Mouse (Mus musculus) T-helper 2 cell (primary cell): Measurements from ENCODE around the gene Tppp.
"Not testable (repeated sequence)": the region's sequence is repeated elsewhere in the genome, so short reads cannot be mapped to it uniquely, and the experiment has no call there.

ENCODE experiments used
- in situ Hi-C: fragments of 300-600 bp; cut with MboI, MseI; formaldehyde crosslinking; loops from one replicate; pipeline ENCODE4 v1.15.1; 2025; ENCODE audit warnings: high pct_unique_total_duplicates

Gene Tppp

GRCm38 (mm10) chr13:74008948-74009718 is at the start of gene Tppp:
TSS of gene Tppp (plus strand) at chr13:74009407.
- in situ Hi-C loops, result no loop called here

DNA sequence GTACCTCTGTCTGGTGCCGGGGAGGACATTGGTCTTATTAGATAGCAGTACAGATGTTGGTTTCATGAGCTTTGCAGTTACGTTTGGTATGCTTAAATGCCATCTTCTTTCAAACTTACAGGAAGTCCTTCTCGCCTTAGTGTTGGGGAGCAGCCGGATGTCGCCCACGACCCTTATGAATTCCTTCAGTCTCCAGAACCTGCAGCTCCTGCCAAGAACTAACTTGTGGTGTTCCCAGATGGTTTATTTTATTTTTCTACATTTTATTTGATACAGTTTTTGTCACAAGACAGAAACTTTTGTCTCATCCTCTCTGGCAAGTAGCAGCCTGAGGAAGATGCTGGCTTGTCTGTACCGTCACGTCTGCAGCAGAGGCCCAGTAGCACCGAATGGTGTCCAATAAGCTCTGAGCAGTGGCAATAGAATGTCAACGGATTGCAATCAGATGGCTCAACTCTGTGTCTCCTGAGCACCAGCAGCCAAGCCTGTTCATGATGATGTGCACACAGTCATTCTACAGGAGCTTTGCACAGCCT is 49.0 kb upstream of the Tppp start:
- in situ Hi-C loops, result no loop called here

GRCm38 (mm10) chr13:73961177-73961576 is 48.0 kb upstream of the Tppp start:
- in situ Hi-C loops, result no loop called here

DNA sequence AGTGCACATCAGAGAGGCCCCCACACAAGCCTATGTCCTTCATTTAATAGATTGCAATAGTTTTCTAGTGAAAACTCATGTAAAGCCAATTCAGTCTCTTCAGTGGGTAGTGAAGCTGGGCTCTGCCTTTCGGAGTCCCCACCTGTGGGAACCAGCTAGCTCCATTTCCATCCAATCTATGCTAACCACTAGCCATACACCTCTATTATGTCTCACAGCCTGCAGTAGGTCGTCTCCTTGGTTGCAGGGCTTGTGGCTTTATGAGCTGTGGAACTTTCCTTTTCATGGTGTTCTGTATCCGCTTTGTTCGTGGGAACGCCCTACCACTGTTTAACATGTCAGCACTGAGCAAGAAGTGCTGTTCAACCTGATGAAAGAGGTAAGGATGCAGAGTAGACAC is 45.7 kb upstream of the Tppp start, which contains the start of gene Zdhhc11:
Gene Zdhhc11, plus strand, starts transcription at position 301 of the 400 bp plus-strand sequence.
- in situ Hi-C loops, result no loop called here

DNA sequence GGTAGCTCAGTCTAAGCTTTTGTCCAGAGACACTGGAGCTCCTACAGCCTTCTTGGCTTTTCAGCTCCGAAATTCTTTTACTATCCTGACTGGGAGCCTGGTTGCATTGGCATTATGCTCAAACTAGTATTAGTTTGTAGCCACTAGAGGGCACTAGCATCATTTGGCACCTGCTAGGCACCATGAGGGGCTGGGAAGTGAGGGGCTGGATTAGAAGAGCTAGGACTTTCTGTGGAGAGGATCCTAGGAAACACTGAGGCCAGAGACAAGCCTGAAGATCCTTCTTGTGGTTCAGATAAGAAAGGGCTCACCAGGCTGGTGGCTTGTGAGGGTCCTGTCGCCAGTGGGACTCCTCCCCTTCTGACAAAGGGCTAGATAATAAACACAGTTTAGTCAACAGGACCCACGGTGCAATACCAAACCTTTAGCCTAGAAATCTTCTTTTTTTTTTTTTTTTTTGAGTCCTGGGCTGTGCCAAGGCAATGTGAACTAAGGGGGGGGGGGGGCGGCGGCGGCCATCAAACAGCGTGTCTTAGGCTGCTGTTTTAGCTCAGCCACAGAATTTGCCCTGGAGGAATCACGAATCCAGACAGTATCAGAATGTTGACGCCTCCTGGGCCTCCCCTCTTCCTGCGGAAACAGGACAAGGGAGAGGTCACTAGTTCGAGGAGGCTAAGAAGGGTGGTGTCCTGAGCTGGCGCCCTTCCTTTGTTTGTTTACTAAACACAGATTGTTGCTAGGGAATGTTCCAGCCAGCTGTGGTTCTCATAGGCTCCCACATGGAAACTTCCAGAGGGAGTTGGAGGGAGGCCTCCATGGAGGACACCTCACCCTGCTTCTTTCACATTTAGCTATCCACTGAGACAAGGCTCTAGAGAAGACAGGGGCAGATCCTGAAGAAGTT is 38.4 kb upstream of the Tppp start:
- in situ Hi-C loops, result no loop called here

DNA sequence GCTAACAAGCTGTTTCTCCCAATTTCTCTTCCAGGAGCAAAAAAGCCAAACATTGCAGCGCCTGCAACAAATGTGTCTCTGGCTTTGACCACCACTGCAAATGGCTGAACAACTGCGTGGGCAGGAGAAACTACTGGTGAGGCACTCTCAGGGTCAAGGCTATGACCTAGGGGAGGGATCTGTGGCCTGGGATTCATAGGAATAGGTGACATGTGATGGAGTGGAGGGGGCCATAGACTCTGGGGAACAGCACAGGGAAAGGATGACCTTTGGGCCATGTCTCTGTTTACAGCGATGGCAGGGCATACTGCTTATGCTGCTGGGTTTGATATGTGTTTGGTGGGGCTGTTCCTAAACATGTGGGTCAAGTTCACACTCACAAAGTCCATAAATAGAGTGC is 34.7 kb upstream of the Tppp start:
- in situ Hi-C loops, result no loop called here

DNA sequence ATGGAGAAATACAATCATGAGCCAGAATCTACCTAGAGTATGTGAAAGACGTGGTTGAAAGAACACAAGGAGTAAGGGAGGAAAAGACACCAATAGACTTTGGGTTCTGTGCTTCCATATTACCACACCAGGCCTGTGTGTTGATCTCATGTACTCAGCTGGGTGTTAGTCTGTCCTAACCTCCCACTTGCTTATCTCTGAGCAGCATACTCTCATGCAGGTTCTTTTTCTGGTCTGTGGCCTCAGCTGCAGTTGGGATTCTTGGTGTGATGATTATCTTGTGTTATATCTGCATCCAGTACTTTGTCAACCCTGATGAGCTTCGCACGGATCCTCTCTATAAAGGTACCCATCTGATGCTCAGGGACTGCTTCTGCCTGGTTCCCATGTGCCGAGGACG is 32.3 kb upstream of the Tppp start:
- in situ Hi-C loops, result no loop called here

GRCm38 (mm10) chr13:73990325-73990724 is 18.9 kb upstream of the Tppp start:
- in situ Hi-C loops, result no loop called here

- in situ Hi-C loops, result no loop called here
Observed at GRCm38 (mm10) chr13:73990761-73991160, 18.4 kb upstream of the Tppp start.

DNA sequence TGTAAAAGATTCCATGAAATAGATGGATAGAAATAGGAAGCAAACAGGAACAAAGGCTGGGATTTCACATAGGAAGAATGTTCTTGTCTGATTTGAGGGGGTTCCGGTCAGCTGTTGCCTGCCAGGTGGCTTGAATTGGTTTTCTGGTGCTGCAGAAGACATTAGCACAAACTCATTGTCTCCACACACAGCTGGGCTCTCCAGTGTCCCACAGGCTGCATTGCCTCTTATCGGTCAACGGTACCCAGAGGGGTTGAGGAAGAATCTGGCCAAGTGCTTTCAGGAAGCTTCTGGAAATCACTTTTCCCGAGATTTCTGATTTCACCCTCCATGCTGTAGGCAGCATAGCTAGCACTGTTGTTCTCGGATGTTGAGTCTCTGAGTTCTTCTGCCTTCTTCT is 17.9 kb upstream of the Tppp start:
- in situ Hi-C loops, result no loop called here

- in situ Hi-C loops, result no loop called here
Observed at GRCm38 (mm10) chr13:73996456-73996855, 12.8 kb upstream of the Tppp start.

- in situ Hi-C loops, result no loop called here
Observed at GRCm38 (mm10) chr13:74000519-74000918, 8.7 kb upstream of the Tppp start.

DNA sequence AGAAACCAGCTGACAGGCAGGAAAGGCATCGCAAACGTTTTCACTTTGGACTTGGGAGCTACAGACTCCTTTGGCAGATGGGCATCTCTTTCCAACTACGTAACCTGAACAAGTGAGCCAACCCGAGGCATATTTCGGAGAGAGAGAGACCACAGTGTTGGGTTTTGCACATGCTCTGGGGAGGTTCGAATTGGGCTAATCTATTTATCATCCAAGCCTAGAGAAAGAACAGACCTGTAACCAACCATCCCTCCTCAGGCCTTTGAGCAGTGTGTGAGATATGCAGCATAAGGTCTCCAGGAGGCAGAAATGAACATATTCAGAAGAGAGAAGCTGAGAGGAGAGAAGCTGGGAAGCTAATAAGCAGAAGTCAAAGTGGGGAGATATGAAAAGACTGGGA is 8.2 kb upstream of the Tppp start:
- in situ Hi-C loops, result no loop called here

DNA sequence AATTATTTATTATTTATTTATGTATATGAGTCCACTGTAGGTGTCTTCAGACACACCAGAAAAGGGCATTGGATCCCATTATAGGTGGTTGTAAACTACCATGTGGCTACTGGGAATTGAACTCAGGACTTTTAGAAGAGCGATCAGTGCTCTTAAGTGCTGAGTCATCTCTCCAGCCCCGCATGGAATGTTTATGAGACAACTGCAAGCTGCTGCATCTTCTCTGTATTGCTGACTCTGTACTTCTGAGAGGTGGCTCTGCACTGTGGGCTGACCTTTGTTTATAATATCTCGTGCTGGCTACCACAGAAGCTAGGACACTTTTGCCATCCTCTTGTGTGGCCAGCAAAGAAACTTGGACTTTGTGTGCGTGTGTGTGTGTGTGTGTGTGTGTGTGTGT is 7.7 kb upstream of the Tppp start:
- in situ Hi-C loops, result no loop called here

GRCm38 (mm10) chr13:74006881-74007280 is 2.3 kb upstream of the Tppp start:
- in situ Hi-C loops, result not testable (repeated sequence)

DNA sequence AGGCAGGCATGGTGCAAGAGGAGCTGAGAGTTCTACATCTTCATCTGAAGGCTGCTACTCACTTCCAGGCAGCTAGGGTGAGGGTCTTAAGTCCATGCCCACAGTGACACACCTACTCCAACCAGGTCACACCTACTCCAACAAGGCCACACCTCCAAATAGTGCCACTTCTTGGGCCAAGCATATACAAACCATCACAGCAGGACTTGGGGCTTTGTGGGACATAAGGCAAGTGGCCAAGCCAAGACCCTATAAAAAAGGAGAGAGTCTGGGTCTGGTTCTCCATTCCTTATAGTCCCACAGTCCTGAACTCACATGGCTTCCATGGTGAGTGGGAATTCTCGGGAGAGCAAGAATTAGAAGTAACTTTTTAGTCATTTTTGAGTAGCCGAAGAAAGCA is 991 bp upstream of the Tppp start:
- in situ Hi-C loops, result not testable (repeated sequence)

DNA sequence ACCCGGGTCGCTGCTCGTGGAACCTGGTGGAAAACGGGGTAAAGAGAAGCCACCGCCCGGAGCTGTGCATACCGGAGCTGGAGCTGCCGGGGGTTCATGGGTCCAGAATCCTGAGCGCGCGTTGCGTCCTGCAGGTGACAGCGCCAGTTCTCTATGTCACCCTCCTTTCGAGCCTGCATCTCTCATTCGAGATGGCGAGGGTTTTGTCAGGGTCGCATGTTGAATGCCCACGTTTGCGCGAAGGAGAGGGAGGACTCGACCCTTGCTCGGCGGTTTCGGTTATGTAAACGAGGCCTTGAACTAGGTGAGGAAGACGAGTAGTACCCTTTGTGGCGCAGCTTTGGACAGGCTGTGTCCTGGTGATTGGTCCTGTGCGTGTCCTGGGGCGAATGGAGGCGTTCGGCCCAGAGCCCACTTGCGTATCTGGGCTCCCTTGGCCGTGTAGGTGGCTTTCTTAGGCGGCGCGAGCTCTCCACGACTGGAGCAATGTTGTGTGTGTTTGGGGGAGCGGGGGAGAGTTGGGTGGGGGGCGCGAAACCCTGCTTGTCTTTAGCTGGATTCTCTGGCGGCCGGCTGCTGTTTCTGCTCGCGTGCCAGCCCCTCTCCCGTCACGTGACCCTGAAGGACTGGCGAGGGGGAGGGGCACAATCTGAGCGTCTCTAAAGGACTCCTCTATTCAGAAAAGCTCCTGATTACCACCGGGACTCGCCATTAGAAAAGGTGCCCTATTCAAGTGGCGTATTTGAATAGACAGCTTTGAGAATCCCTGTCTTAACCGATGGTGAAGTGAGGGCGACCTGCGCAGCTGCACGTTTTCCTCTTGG is 796 bp downstream of the Tppp start:
- in situ Hi-C loops, result no loop called here

GRCm38 (mm10) chr13:74010678-74011077 is 1.5 kb downstream of the Tppp start:
- in situ Hi-C loops, result no loop called here

DNA sequence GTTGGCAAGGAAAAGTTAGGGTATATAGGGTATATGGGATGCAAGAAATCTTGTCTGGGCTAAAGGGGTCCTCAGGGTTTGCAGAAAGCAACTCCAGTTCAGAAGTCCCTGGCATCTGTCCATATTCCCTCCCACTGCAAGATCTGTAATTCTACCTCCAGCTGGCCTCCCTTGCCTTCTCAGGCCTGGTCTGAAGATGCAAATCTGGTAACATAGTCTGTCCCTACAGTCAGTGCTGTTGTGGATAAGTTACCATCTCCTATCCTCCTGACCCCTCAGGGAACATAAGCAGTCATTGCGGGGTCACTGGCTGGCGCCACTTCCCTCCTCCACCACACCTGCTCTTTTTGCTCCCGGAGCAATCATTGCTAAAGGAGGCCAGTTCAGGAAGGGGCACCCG is 6.7 kb downstream of the Tppp start:
- in situ Hi-C loops, result no loop called here

- in situ Hi-C loops, result no loop called here
Observed at GRCm38 (mm10) chr13:74017426-74017825, 8.2 kb downstream of the Tppp start.

- in situ Hi-C loops, result not testable (repeated sequence)
Observed at GRCm38 (mm10) chr13:74019006-74019405, 9.8 kb downstream of the Tppp start.
